Mouse (Mus musculus) cerebellum, adult 2 months (tissue): ENCODE data around the gene Farsb.

ENCODE experiments used
- CTCF ChIP-seq: fragments of 200-500 bp; IDR thresholded peaks from 2 replicates; pipeline ENCODE4 v1.5.1; 2011; ENCODE audit warnings: low read depth, mild to moderate bottlenecking, control low read depth, low read length, moderate library complexity, borderline replicate concordance; ENCODE audit not compliant: insufficient read depth
- POLR2A ChIP-seq: fragments of 200-500 bp; IDR thresholded peaks from 2 replicates; pipeline ENCODE4 v1.6.1; 2011; ENCODE audit warnings: low read length, control low read depth, borderline replicate concordance; ENCODE audit not compliant: insufficient read depth

DNA sequence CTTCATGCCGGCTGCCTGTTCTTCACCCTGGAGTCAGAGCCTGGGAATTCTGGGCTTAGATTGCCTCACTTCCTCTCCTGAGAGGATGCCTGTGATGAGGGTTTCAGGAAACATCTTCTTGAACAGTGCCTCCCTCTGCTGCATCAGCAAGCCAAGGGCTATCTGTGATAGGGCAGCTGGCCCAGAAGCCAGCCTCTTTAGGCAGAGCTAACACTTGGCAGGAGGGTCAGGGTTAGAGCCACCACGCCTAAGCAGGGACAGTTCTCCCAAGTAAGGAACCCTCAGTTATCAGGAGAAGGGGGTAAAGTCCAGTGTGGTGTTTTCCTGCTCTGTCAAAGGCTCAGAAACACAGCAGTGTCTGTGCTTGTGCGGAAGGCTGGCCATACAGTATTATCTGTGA is 88.9 kb downstream of the Farsb start:
- TF ChIP-seq POLR2A (no peak), CTCF (no peak)
